Comparison of ENCODE assay signal across 10 mouse cellular contexts in genomic region chr7:113765133-113765532, GRCm38 (mm10). TPM values are rescaled to one million over a fixed set of nuclear protein-coding genes. Genes with fewer than 3 reads are reported as not detected.
DNase-seq lines count a peak whose midpoint lies in the region; ATAC-seq lines count a peak whose summit lies in the region.
"Had no signal": no experiment of that assay in that cellular context is flagged by ENCODE, and none has a peak within 500 bp of the region (broad histone marks: within the 10 kb centered on the region; RNA-seq: fewer than 3 reads in every experiment).

No protein-coding gene starts in this region.

- WGBS in forebrain, embryonic 14.5 days: 78% methylated on average over 5 of the region's 5 CpGs
- WGBS in forebrain, embryonic 15.5 days: 78% methylated on average over 5 of the region's 5 CpGs
- WGBS in hindbrain, embryonic 11.5 days: 89% methylated on average over 5 of the region's 5 CpGs
- WGBS in hindbrain, embryonic 12.5 days: 87% methylated on average over 5 of the region's 5 CpGs
- WGBS in embryonic facial prominence, embryonic 14.5 days: 87% methylated on average over 5 of the region's 5 CpGs
- 85% methylated on average over 5 of the region's 5 CpGs for WGBS in midbrain, embryonic 14.5 days
- WGBS in liver, embryonic 12.5 days (ENCODE audit: insufficient replicate concordance): 69% methylated on average over 5 of the region's 5 CpGs

- no peak for DNase-seq in forebrain, embryonic 14.5 days (ENCODE audit: low spot score)
- DNase-seq in hindbrain, embryonic 11.5 days (ENCODE audit: low spot score): peak; percentile 8
- no peak for DNase-seq in embryonic facial prominence, embryonic 14.5 days (ENCODE audit: low spot score)
- no peak for DNase-seq in midbrain, embryonic 14.5 days
- DNase-seq in adrenal gland, postnatal 25 days: no peak

- H3K4me3 ChIP-seq in forebrain, embryonic 14.5 days (ENCODE audit: low read depth, low read length): no peak overlapping the region
- no peak overlapping the region for H3K4me3 ChIP-seq in forebrain, embryonic 15.5 days
- H3K4me3 ChIP-seq in hindbrain, embryonic 11.5 days (ENCODE audit: low read depth, low read length): no peak overlapping the region
- H3K4me3 ChIP-seq in hindbrain, embryonic 12.5 days: no peak overlapping the region
- no peak overlapping the region for H3K4me3 ChIP-seq in embryonic facial prominence, embryonic 14.5 days (ENCODE audit: low read depth, low read length)
- H3K4me3 ChIP-seq in midbrain, embryonic 14.5 days (replicated peaks; ENCODE audit: low read depth, low read length): no peak overlapping the region
- H3K4me3 ChIP-seq in liver, embryonic 12.5 days: no peak overlapping the region

- peaks cover 25% of the 10 kb centered on the region for H3K27me3 ChIP-seq in forebrain, embryonic 14.5 days (replicated peaks; ENCODE audit: control insufficient read depth, insufficient read depth, low read length)
- H3K27me3 ChIP-seq in forebrain, embryonic 15.5 days: peaks cover 32% of the 10 kb centered on the region
- peaks cover 28% of the 10 kb centered on the region for H3K27me3 ChIP-seq in hindbrain, embryonic 11.5 days (ENCODE audit: control insufficient read depth, insufficient read depth, low read length)
- H3K27me3 ChIP-seq in hindbrain, embryonic 12.5 days: peaks cover 55% of the 10 kb centered on the region
- peaks cover 35% of the 10 kb centered on the region for H3K27me3 ChIP-seq in embryonic facial prominence, embryonic 14.5 days (replicated peaks; ENCODE audit: control insufficient read depth, insufficient read depth, low read length)
- H3K27me3 ChIP-seq in midbrain, embryonic 14.5 days (ENCODE audit: control insufficient read depth, insufficient read depth, low read length): peaks cover 31% of the 10 kb centered on the region
- peaks cover 61% of the 10 kb centered on the region for H3K27me3 ChIP-seq in liver, embryonic 12.5 days (replicated peaks)

- no peak overlapping the region for H3K9ac ChIP-seq in forebrain, embryonic 14.5 days (ENCODE audit: low read length)
- H3K9ac ChIP-seq in forebrain, embryonic 15.5 days (replicated peaks): no peak overlapping the region
- no peak overlapping the region for H3K9ac ChIP-seq in hindbrain, embryonic 11.5 days (ENCODE audit: low read depth, low read length)
- H3K9ac ChIP-seq in hindbrain, embryonic 12.5 days: no peak overlapping the region
- H3K9ac ChIP-seq in embryonic facial prominence, embryonic 14.5 days (ENCODE audit: low read depth, low read length): no peak overlapping the region
- no peak overlapping the region for H3K9ac ChIP-seq in midbrain, embryonic 14.5 days (replicated peaks; ENCODE audit: low read length)
- no peak overlapping the region for H3K9ac ChIP-seq in liver, embryonic 12.5 days

- H3K9me3 ChIP-seq in forebrain, embryonic 14.5 days (replicated peaks; ENCODE audit: control insufficient read depth, low read length): peaks cover 5% of the 10 kb centered on the region; the same call in 1 of the 2 replicates
- 0 out of 2 replicates have a peak, but pooled peaks cover 8% of the 10 kb centered on the region for H3K9me3 ChIP-seq in forebrain, embryonic 15.5 days
- H3K9me3 ChIP-seq in hindbrain, embryonic 11.5 days (ENCODE audit: control insufficient read depth, low read length): no peaks in the 10 kb centered on the region
- peaks cover 6% of the 10 kb centered on the region; the same call in 1 of the 2 replicates for H3K9me3 ChIP-seq in hindbrain, embryonic 12.5 days (replicated peaks)
- H3K9me3 ChIP-seq in embryonic facial prominence, embryonic 14.5 days (ENCODE audit: control insufficient read depth, low read length): peaks cover 7% of the 10 kb centered on the region; the same call in 1 of the 2 replicates
- no peaks in the 10 kb centered on the region for H3K9me3 ChIP-seq in midbrain, embryonic 14.5 days (ENCODE audit: control insufficient read depth, low read length)
- no peaks in the 10 kb centered on the region for H3K9me3 ChIP-seq in liver, embryonic 12.5 days (replicated peaks)
- H3K9me3 ChIP-seq: limb, embryonic 15.5 days; lung, embryonic 15.5 days had no signal

- H3K27ac ChIP-seq in forebrain, embryonic 14.5 days (ENCODE audit: low read depth, low read length): no peak overlapping the region
- H3K27ac ChIP-seq in forebrain, embryonic 15.5 days (replicated peaks): no peak overlapping the region
- no peak overlapping the region for H3K27ac ChIP-seq in hindbrain, embryonic 11.5 days (ENCODE audit: low read depth, low read length)
- H3K27ac ChIP-seq in hindbrain, embryonic 12.5 days: no peak overlapping the region
- no peak overlapping the region for H3K27ac ChIP-seq in embryonic facial prominence, embryonic 14.5 days (replicated peaks; ENCODE audit: low read depth, low read length)
- H3K27ac ChIP-seq in midbrain, embryonic 14.5 days (replicated peaks; ENCODE audit: low read depth, low read length): no peak overlapping the region
- no peak overlapping the region for H3K27ac ChIP-seq in liver, embryonic 12.5 days
- H3K27ac ChIP-seq: limb, embryonic 15.5 days; lung, embryonic 15.5 days had no signal

- H3K4me2 ChIP-seq in forebrain, embryonic 14.5 days (ENCODE audit: low read length): peak overlapping the region; percentile 99; the same call in 1 of the 2 replicates
- no peak overlapping the region for H3K4me2 ChIP-seq in forebrain, embryonic 15.5 days (replicated peaks)
- no peak overlapping the region for H3K4me2 ChIP-seq in hindbrain, embryonic 11.5 days (replicated peaks; ENCODE audit: low read depth, low read length)
- no peak overlapping the region for H3K4me2 ChIP-seq in hindbrain, embryonic 12.5 days (replicated peaks)
- H3K4me2 ChIP-seq in embryonic facial prominence, embryonic 14.5 days (ENCODE audit: low read depth, low read length): peak overlapping the region; percentile 99; the same call in 1 of the 2 replicates
- peak overlapping the region; percentile 100 for H3K4me2 ChIP-seq in midbrain, embryonic 14.5 days (ENCODE audit: low read length)
- no peak overlapping the region for H3K4me2 ChIP-seq in liver, embryonic 12.5 days

- peaks cover 13% of the 10 kb centered on the region; the same call in 1 of the 2 replicates for H3K4me1 ChIP-seq in forebrain, embryonic 14.5 days (ENCODE audit: control insufficient read depth, insufficient read depth, low read length)
- H3K4me1 ChIP-seq in forebrain, embryonic 15.5 days: peaks cover 38% of the 10 kb centered on the region
- H3K4me1 ChIP-seq in hindbrain, embryonic 11.5 days (replicated peaks; ENCODE audit: control insufficient read depth, insufficient read depth, low read length): peaks cover 3% of the 10 kb centered on the region; the same call in 1 of the 2 replicates
- peaks cover 28% of the 10 kb centered on the region for H3K4me1 ChIP-seq in hindbrain, embryonic 12.5 days
- peaks cover 12% of the 10 kb centered on the region for H3K4me1 ChIP-seq in embryonic facial prominence, embryonic 14.5 days (ENCODE audit: control insufficient read depth, insufficient read depth, low read length)
- H3K4me1 ChIP-seq in midbrain, embryonic 14.5 days (ENCODE audit: control insufficient read depth, insufficient read depth, low read length): peaks cover 14% of the 10 kb centered on the region
- no peaks in the 10 kb centered on the region for H3K4me1 ChIP-seq in liver, embryonic 12.5 days

- no peaks in the 10 kb centered on the region for H3K36me3 ChIP-seq in forebrain, embryonic 14.5 days (ENCODE audit: control insufficient read depth, insufficient read depth, low read length)
- H3K36me3 ChIP-seq in forebrain, embryonic 15.5 days: no peaks in the 10 kb centered on the region
- H3K36me3 ChIP-seq in hindbrain, embryonic 11.5 days (ENCODE audit: control insufficient read depth, insufficient read depth, low read length): no peaks in the 10 kb centered on the region
- no peaks in the 10 kb centered on the region for H3K36me3 ChIP-seq in hindbrain, embryonic 12.5 days
- no peaks in the 10 kb centered on the region for H3K36me3 ChIP-seq in embryonic facial prominence, embryonic 14.5 days (ENCODE audit: control insufficient read depth, insufficient read depth, low read length)
- no peaks in the 10 kb centered on the region for H3K36me3 ChIP-seq in midbrain, embryonic 14.5 days (ENCODE audit: control insufficient read depth, insufficient read depth, low read length)
- no peaks in the 10 kb centered on the region for H3K36me3 ChIP-seq in liver, embryonic 12.5 days
- H3K36me3 ChIP-seq: limb, embryonic 15.5 days; lung, embryonic 15.5 days had no signal

- ATAC-seq in forebrain, embryonic 14.5 days: no peak
- ATAC-seq in forebrain, embryonic 15.5 days (replicated peaks): no peak
- no peak for ATAC-seq in hindbrain, embryonic 11.5 days (ENCODE audit: low FRiP score)
- no peak for ATAC-seq in hindbrain, embryonic 12.5 days (ENCODE audit: low FRiP score)
- ATAC-seq in embryonic facial prominence, embryonic 14.5 days (ENCODE audit: low read depth): no peak
- no peak for ATAC-seq in midbrain, embryonic 14.5 days (ENCODE audit: low FRiP score, low TSS enrichment)
- no peak for ATAC-seq in liver, embryonic 12.5 days

RNA-seq across cellular contexts. Expression of gene Spon1, which starts 0.7 kb away (rescaled TPM):
- 10.4 and 15.2 TPM in 2 replicates for polyA plus RNA-seq in forebrain, embryonic 14.5 days (2014; fragmentation: Nextera tagmentation; extraction: Ambion mirVana)
- 10.7 and 16.3 TPM in 2 replicates for polyA plus RNA-seq in forebrain, embryonic 15.5 days (2015; fragmentation: Nextera tagmentation; extraction: Ambion mirVana)
- polyA plus RNA-seq in hindbrain, embryonic 11.5 days (2014; fragmentation: Nextera tagmentation; extraction: Ambion mirVana): 47.7 and 72.3 TPM in 2 replicates
- 107 and 150 TPM in 2 replicates for polyA plus RNA-seq in hindbrain, embryonic 12.5 days (2016; fragmentation: Nextera tagmentation; extraction: Ambion mirVana)
- 30.5 and 30.8 TPM in 2 replicates for polyA plus RNA-seq in embryonic facial prominence, embryonic 14.5 days (2014; fragmentation: Nextera tagmentation; extraction: Ambion mirVana)
- polyA plus RNA-seq in midbrain, embryonic 14.5 days (2014; fragmentation: Nextera tagmentation; extraction: Ambion mirVana): 35.9 and 39.6 TPM in 2 replicates
- total RNA-seq in adrenal gland, postnatal 25 days (2021): 7.9 and 8.9 TPM in 2 replicates
- 1.8 and 1.9 TPM in 2 replicates for polyA plus RNA-seq in liver, embryonic 12.5 days (2016; fragmentation: Nextera tagmentation; extraction: Ambion mirVana)

Comparison
In these comparisons a context has a peak if more than half of its experiments do, and no peak if none do; other contexts are left out.
1. H3K4me2 ChIP-seq: peak in forebrain, embryonic 14.5 days (single experiment), embryonic facial prominence, embryonic 14.5 days (single experiment) and midbrain, embryonic 14.5 days (single experiment); none in forebrain, embryonic 15.5 days (single experiment), hindbrain, embryonic 11.5 days (single experiment), hindbrain, embryonic 12.5 days (single experiment) and liver, embryonic 12.5 days (single experiment).